ENCODE assay signal across 8 mouse cellular contexts in genomic region chr11:77893787-77894718, GRCm38 (mm10). TPM values are rescaled to one million over a fixed set of nuclear protein-coding genes. Genes with fewer than 3 reads are reported as not detected.
DNase-seq lines count a peak whose midpoint lies in the region; ATAC-seq and TF ChIP-seq lines count a peak whose summit lies in the region.

Gene Pipox (minus strand): TSS chr11:77894096.

- H3K9me3 ChIP-seq in liver, embryonic 16.5 days (replicated peaks; ENCODE audit: control insufficient read depth, low read length): no peaks in the 10 kb centered on the region

- peak within 1 kb of the TSS; percentile 13; the same call in 1 of the 2 replicates for H3K9ac ChIP-seq in liver, embryonic 16.5 days (ENCODE audit: low read depth, low read length)

- DNase-seq in Muller cell, postnatal 12 days (ENCODE audit: inconsistent ontology term): peak; percentile 97
- DNase-seq in cerebellum, adult 9-11 months: peak; percentile 91
- DNase-seq in frontal cortex, adult 2 months (ENCODE audit: extremely low spot score in 1 of 2, low spot score in 1 of 2): peak; percentile 74 to 81
- DNase-seq in heart, postnatal 36 days: peak; percentile 76 to 81
- peak; percentile 71 to 84 for DNase-seq in layer of hippocampus, adult 18-20 months (ENCODE audit: low spot score in 2 of 2)
- DNase-seq in urinary bladder, postnatal 4 days (ENCODE audit: low spot score in 2 of 2): peak; percentile 79 to 84

- peaks cover 3% of the 10 kb centered on the region; the same call in 1 of the 2 replicates for H3K4me1 ChIP-seq in liver, embryonic 16.5 days (ENCODE audit: control insufficient read depth, low read depth, low read length)
- H3K4me1 ChIP-seq in olfactory bulb, adult 2 months (ENCODE audit: control insufficient read depth, insufficient read depth, low read length): peaks cover 32% of the 10 kb centered on the region

- peaks cover 19% of the 10 kb centered on the region for H3K27me3 ChIP-seq in liver, embryonic 16.5 days (ENCODE audit: control insufficient read depth, insufficient read depth, low read depth, low read length)

- 21% methylated on average over 11 of the region's 11 CpGs for WGBS in liver, embryonic 16.5 days (ENCODE audit: insufficient replicate concordance)
- 21% methylated on average over 11 of the region's 11 CpGs for WGBS in olfactory bulb, adult 2 months

- peak within 1 kb of the TSS; percentile 75 for H3K27ac ChIP-seq in liver, embryonic 16.5 days (ENCODE audit: low read length)
- peak within 1 kb of the TSS; percentile 72 for H3K27ac ChIP-seq in olfactory bulb, adult 2 months (ENCODE audit: insufficient read depth, low read depth, low read length)

- peak within 1 kb of the TSS; percentile 50 for H3K4me3 ChIP-seq in liver, embryonic 16.5 days (ENCODE audit: low read depth, low read length)
- no peak within 1 kb of the TSS for H3K4me3 ChIP-seq in olfactory bulb, adult 2 months (ENCODE audit: insufficient read depth, low read depth, low read length)

- peak within 1 kb of the TSS; percentile 25; the same call in 1 of the 2 replicates for H3K4me2 ChIP-seq in liver, embryonic 16.5 days (ENCODE audit: low read depth, low read length)

- ATAC-seq in liver, embryonic 16.5 days (ENCODE audit: low read depth): peak; percentile 91

- no peak for TF ChIP-seq CTCF in olfactory bulb, adult 2 months (IDR thresholded peaks at IDR 0.05; ENCODE audit: insufficient read depth, low read depth, low read length)

- intact Hi-C loops in heart, postnatal 36 days (cut with DNase I): no loop called here

- H3K36me3 ChIP-seq in liver, embryonic 16.5 days (ENCODE audit: control insufficient read depth, insufficient read depth): no peaks in the 10 kb centered on the region

- TF ChIP-seq POLR2A in olfactory bulb, adult 2 months (IDR thresholded peaks at IDR 0.05; ENCODE audit: insufficient read depth, low read depth, low read length): no peak

RNA-seq across cellular contexts. Expression of gene Pipox, which starts in this region (rescaled TPM):
- polyA plus RNA-seq in frontal cortex, adult 2 months (2012; rRNA removed): 7.0 and 8.6 TPM in 2 replicates
- total RNA-seq in heart, postnatal 36 days (2021): under 1 TPM; 0.53 to 0.89 TPM
- 1 to 10 TPM; 1.5 to 2.2 TPM for total RNA-seq in layer of hippocampus, adult 18-20 months (2021)
- 32.7 and 43.8 TPM in 2 replicates for polyA plus RNA-seq in liver, embryonic 16.5 days (2015; fragmentation: Nextera tagmentation; extraction: Ambion mirVana)
- not detected in 2 replicates for polyA plus RNA-seq in olfactory bulb, adult 2 months (2012; ENCODE audit: insufficient read depth, insufficient read length, low replicate concordance, missing spikeins)

Comparison
In these comparisons a context has a peak if more than half of its experiments do, and no peak if none do; other contexts are left out.
1. Peak in DNase-seq in heart, postnatal 36 days; RNA of the gene not detected or under 1 TPM.